Mouse (Mus musculus): Measurements from ENCODE around the gene Abhd17c.

- no peak for TF ChIP-seq CTCF (IDR thresholded peaks at IDR 0.05; ENCODE audit: control insufficient read depth, insufficient read depth, low read length)
- no peak for TF ChIP-seq POLR2A (IDR thresholded peaks at IDR 0.05; ENCODE audit: borderline replicate concordance, control insufficient read depth, low read depth, low read length)
These were observed 31.4 kb downstream of the Abhd17c start for GRCm38 (mm10) chr7:84120142-84120760.

Measured in bone marrow, adult 2 months (tissue).